In genomic region chr3:54589976-54590375, GRCm38 (mm10) we compare ENCODE assay signal across 16 mouse cellular contexts.
DNase-seq lines count a peak whose midpoint lies in the region; ATAC-seq and TF ChIP-seq lines count a peak whose summit lies in the region.
"Had no signal": no experiment of that assay in that cellular context is flagged by ENCODE, and none has a peak within 500 bp of the region (broad histone marks: within the 10 kb centered on the region; RNA-seq: fewer than 3 reads in every experiment).

No protein-coding gene starts in this region.

- H3K9me3 ChIP-seq in liver, embryonic 12.5 days (replicated peaks) = no peaks in the 10 kb centered on the region
- H3K9me3 ChIP-seq in forebrain, embryonic 10.5 days = no peaks in the 10 kb centered on the region; the same call in 1 of the 2 replicates
- H3K9me3 ChIP-seq: lung, embryonic 15.5 days; neural tube, embryonic 15.5 days had no signal

- no peak overlapping the region for H3K4me2 ChIP-seq in liver, embryonic 12.5 days
- H3K4me2 ChIP-seq: lung, embryonic 15.5 days; neural tube, embryonic 15.5 days had no signal

- no peak for ATAC-seq in liver, embryonic 12.5 days
- ATAC-seq in common myeloid progenitor, adult 5-6 weeks (replicated peaks; ENCODE audit: low read depth, poor library complexity, severe bottlenecking) = peak; percentile 86
- ATAC-seq: forebrain, postnatal 0 days had no signal

- intact Hi-C loops in left cerebral cortex, adult 2 months (cut with DNase I) = no loop called here

- H3K4me1 ChIP-seq in liver, embryonic 12.5 days = peaks cover 18% of the 10 kb centered on the region; the same call in 1 of the 2 replicates
- no peaks in the 10 kb centered on the region for H3K4me1 ChIP-seq in forebrain, embryonic 10.5 days
- H3K4me1 ChIP-seq: lung, embryonic 15.5 days; neural tube, embryonic 15.5 days had no signal

- no peaks in the 10 kb centered on the region for H3K27me3 ChIP-seq in liver, embryonic 12.5 days (replicated peaks)
- H3K27me3 ChIP-seq in forebrain, embryonic 10.5 days (ENCODE audit: poor library complexity, severe bottlenecking) = no peaks in the 10 kb centered on the region
- H3K27me3 ChIP-seq: lung, embryonic 15.5 days; neural tube, embryonic 15.5 days had no signal

- TF ChIP-seq CTCF in left cerebral cortex, adult 2 months (IDR thresholded peaks at IDR 0.05) = no peak

- no peak overlapping the region for H3K9ac ChIP-seq in liver, embryonic 12.5 days
- H3K9ac ChIP-seq: forebrain, postnatal 0 days; lung, embryonic 15.5 days; neural tube, embryonic 15.5 days had no signal

- no peak overlapping the region for H3K4me3 ChIP-seq in liver, embryonic 12.5 days
- H3K4me3 ChIP-seq in forebrain, embryonic 10.5 days = no peak overlapping the region
- H3K4me3 ChIP-seq in left cerebral cortex, adult 2 months = no peak overlapping the region
- H3K4me3 ChIP-seq: heart, adult 2 months; layer of hippocampus, adult 2 months; lung, embryonic 15.5 days; neural tube, embryonic 15.5 days had no signal

- DNase-seq in liver = peak; percentile 35
- peak; percentile 70 for DNase-seq in naive thymus-derived CD4-positive, alpha-beta T cell, adult 2 months (ENCODE audit: low read depth)
- peak; percentile 77 for DNase-seq in thymus, postnatal 14 days
- DNase-seq in forebrain, embryonic 10.5 days (ENCODE audit: extremely low spot score, low spot score) = no peak
- no peak for DNase-seq in left cerebral cortex, adult 2 months (ENCODE audit: extremely low spot score in 1 of 2, low spot score in 2 of 2)
- DNase-seq in left cerebral cortex, adult 9 months (ENCODE audit: low spot score in 2 of 2) = no peak
- DNase-seq: cerebellum, adult 9-11 months; forebrain, postnatal 0 days; heart, adult 2 months; heart, postnatal 4 days; kidney, adult 18-20 months had no signal

- H3K36me3 ChIP-seq in liver, embryonic 12.5 days = no peaks in the 10 kb centered on the region
- H3K36me3 ChIP-seq in forebrain, embryonic 10.5 days (replicated peaks) = no peaks in the 10 kb centered on the region
- H3K36me3 ChIP-seq: lung, embryonic 15.5 days; neural tube, embryonic 15.5 days had no signal

- WGBS in liver, embryonic 12.5 days (ENCODE audit: insufficient replicate concordance) = 49% methylated on average over 9 of the region's 9 CpGs
- 85% methylated on average over 9 of the region's 9 CpGs for WGBS in forebrain, embryonic 10.5 days

- H3K27ac ChIP-seq in liver, embryonic 12.5 days = no peak overlapping the region
- H3K27ac ChIP-seq in forebrain, embryonic 10.5 days = no peak overlapping the region
- no peak overlapping the region for H3K27ac ChIP-seq in left cerebral cortex, adult 2 months
- H3K27ac ChIP-seq: heart, adult 2 months; layer of hippocampus, adult 2 months; lung, embryonic 15.5 days; neural tube, embryonic 15.5 days had no signal

Comparison
In these comparisons a context has a peak if more than half of its experiments do, and no peak if none do; other contexts are left out.
1. DNase-seq: peak in liver (single experiment), naive thymus-derived CD4-positive, alpha-beta T cell, adult 2 months (single experiment) and thymus, postnatal 14 days (single experiment); none in forebrain, embryonic 10.5 days (single experiment), left cerebral cortex, adult 2 months (0 of 2) and left cerebral cortex, adult 9 months (0 of 2).